Mouse (Mus musculus): Measurements from ENCODE around the gene Man1c1.

The Man1c1 gene

GRCm38 (mm10) chr4:134634001-134634400, 70.1 kb downstream of the Man1c1 start:
- peak; percentile 22 for DNase-seq

- DNase-seq: peak; percentile 80
Measured at GRCm38 (mm10) chr4:134632131-134632711, 71.9 kb downstream of the Man1c1 start.

- no peak for DNase-seq
Measured at GRCm38 (mm10) chr4:134631471-134632130, 72.5 kb downstream of the Man1c1 start.

GRCm38 (mm10) chr4:134628575-134629384, 75.3 kb downstream of the Man1c1 start:
- peak; percentile 24 for DNase-seq

GRCm38 (mm10) chr4:134628058-134628457, 76.0 kb downstream of the Man1c1 start:
- no peak for DNase-seq

GRCm38 (mm10) chr4:134626883-134627282, 77.2 kb downstream of the Man1c1 start:
- no peak for DNase-seq

GRCm38 (mm10) chr4:134626350-134626749, 77.7 kb downstream of the Man1c1 start:
- DNase-seq: no peak

GRCm38 (mm10) chr4:134624109-134624862, 79.8 kb downstream of the Man1c1 start:
- DNase-seq: peak; percentile 32

GRCm38 (mm10) chr4:134621695-134622094, 82.4 kb downstream of the Man1c1 start:
- DNase-seq: no peak

GRCm38 (mm10) chr4:134620246-134620645, 83.8 kb downstream of the Man1c1 start:
- no peak for DNase-seq

- DNase-seq: no peak
Measured at GRCm38 (mm10) chr4:134619489-134619870, 84.6 kb downstream of the Man1c1 start.

- no peak for DNase-seq
Measured at GRCm38 (mm10) chr4:134618810-134619488, 85.1 kb downstream of the Man1c1 start.

- no peak for DNase-seq
Measured at GRCm38 (mm10) chr4:134617779-134618178, 86.3 kb downstream of the Man1c1 start.

GRCm38 (mm10) chr4:134615929-134616625, 88.0 kb downstream of the Man1c1 start:
- no peak for DNase-seq

- DNase-seq: no peak
Measured at GRCm38 (mm10) chr4:134612070-134612667, 91.9 kb downstream of the Man1c1 start.

- no peak for DNase-seq
Measured at GRCm38 (mm10) chr4:134610616-134611015, 93.5 kb downstream of the Man1c1 start.

GRCm38 (mm10) chr4:134607679-134608078, 96.4 kb downstream of the Man1c1 start:
- no peak for DNase-seq

- no peak for DNase-seq
Measured at GRCm38 (mm10) chr4:134606054-134606453, 98.0 kb downstream of the Man1c1 start.

- no peak for DNase-seq
Measured at GRCm38 (mm10) chr4:134604472-134604871, 99.6 kb downstream of the Man1c1 start.

GRCm38 (mm10) chr4:134603553-134603952, 100.5 kb downstream of the Man1c1 start:
- DNase-seq: no peak

GRCm38 (mm10) chr4:134602610-134603009, 101.5 kb downstream of the Man1c1 start:
- DNase-seq: no peak
